Mouse (Mus musculus) heart, adult 2 months (tissue): ENCODE data around the gene Rtn4ip1. TPM values are rescaled to one million over a fixed set of nuclear protein-coding genes. Genes with fewer than 3 reads are reported as not detected.

ENCODE experiments used
- DNase-seq, 2 experiments: peaks; one replicate each; pipeline ENCODE4 v3.0.0; 2021
- H3K27ac ChIP-seq: fragments of 200-600 bp; 2 replicates; pipeline ENCODE4 v1.8.1; 2022
- H3K27me3 ChIP-seq: fragments of 200-500 bp; 2 replicates; pipeline ENCODE4 v1.6.1; 2012; ENCODE audit warnings: mild to moderate bottlenecking, low read length, inconsistent platforms, mixed read lengths; ENCODE audit not compliant: control insufficient read depth, insufficient read depth
- H3K36me3 ChIP-seq: fragments of 200-500 bp; 2 replicates; pipeline ENCODE4 v1.6.1; 2012; ENCODE audit warnings: low read length, inconsistent platforms; ENCODE audit not compliant: control insufficient read depth, insufficient read depth
- H3K4me1 ChIP-seq: fragments of 200-500 bp; 2 replicates; pipeline ENCODE4 v1.6.1; 2011; ENCODE audit warnings: low read length; ENCODE audit not compliant: control insufficient read depth, insufficient read depth
- H3K4me3 ChIP-seq: fragments of 200-600 bp; 2 replicates; pipeline ENCODE4 v1.8.1; 2022
- H3K79me2 ChIP-seq: fragments of 200-500 bp; replicated peaks from 2 replicates; pipeline ENCODE4 v1.6.1; 2012; ENCODE audit warnings: mild to moderate bottlenecking, inconsistent platforms, low read length, moderate library complexity, mixed read lengths; ENCODE audit not compliant: control insufficient read depth, insufficient read depth
- H3K9ac ChIP-seq: fragments of 200-500 bp; 2 replicates; pipeline ENCODE4 v1.6.1; 2012; ENCODE audit warnings: low read depth, mild to moderate bottlenecking, control low read depth, inconsistent platforms, low read length, mixed read lengths
- CTCF ChIP-seq: fragments of 200-600 bp; IDR thresholded peaks from 2 replicates; pipeline ENCODE4 v1.8.1; 2022; ENCODE audit warnings: antibody characterized with exemption, mild to moderate bottlenecking, moderate library complexity
- EP300 ChIP-seq: fragments of 200-500 bp; IDR thresholded peaks from 2 replicates; pipeline ENCODE4 v1.6.1; 2011; ENCODE audit warnings: low read depth, low read length, control low read depth; ENCODE audit not compliant: insufficient read depth
- POLR2A ChIP-seq: fragments of 200-500 bp; IDR thresholded peaks from 2 replicates; pipeline ENCODE4 v1.6.1; 2011; ENCODE audit warnings: mild to moderate bottlenecking, low read depth, low read length, control low read depth; ENCODE audit not compliant: insufficient read depth
- WGBS: fragments of 180-500 bp; shearing (Covaris S2); methylation state at CpG from one replicate; pipeline ENCODE4 v1.1.7; 2018; 5-methylcytosine and 5-hydroxymethylcytosine counted together
- intact Hi-C: fragments of 180-260 bp; cut with DNase I; formaldehyde crosslinking; loops from one replicate; pipeline ENCODE4 v1.15.1; 2025
- polyA plus RNA-seq: library from polyadenylated mRNA; depleted of rRNA; stranded (reverse); fragments of >200 nt; gene quantifications from 2 replicates; pipeline ENCODE4 v1.2.3, GENCODE M21; 2012
- total RNA-seq, 2 experiments: library from RNA; stranded (reverse); gene quantifications; 2 replicates each; pipeline ENCODE4 v1.2.3; 2021

Gene Rtn4ip1
- total and polyA plus RNA-seq, 3 experiments, result 47.7 to 66.9 (median 66.4) TPM

- DNase-seq, result no peak
- no peak for TF ChIP-seq POLR2A
- TF ChIP-seq EP300, result no peak
- TF ChIP-seq CTCF, result no peak
- H3K36me3 ChIP-seq, result no peaks in the 10 kb centered on the region
- WGBS, result 73% methylated on average over 2 of the region's 2 CpGs
- H3K27ac ChIP-seq, result no peak overlapping the region
- H3K4me3 ChIP-seq, result no peak overlapping the region
- H3K4me1 ChIP-seq, result peaks cover 3% of the 10 kb centered on the region
- H3K79me2 ChIP-seq, result no peaks in the 10 kb centered on the region
- intact Hi-C loops, result loop anchor here (5.0 kb wide), 1 partner anchor 72 kb away; no protein-coding TSS in a partner anchor
- H3K27me3 ChIP-seq, result peaks cover 6% of the 10 kb centered on the region; the same call in 1 of the 2 replicates
- H3K9ac ChIP-seq, result no peak overlapping the region
Observed at GRCm38 (mm10) chr10:44000156-44000865, 98.7 kb downstream of the Rtn4ip1 start.

DNA sequence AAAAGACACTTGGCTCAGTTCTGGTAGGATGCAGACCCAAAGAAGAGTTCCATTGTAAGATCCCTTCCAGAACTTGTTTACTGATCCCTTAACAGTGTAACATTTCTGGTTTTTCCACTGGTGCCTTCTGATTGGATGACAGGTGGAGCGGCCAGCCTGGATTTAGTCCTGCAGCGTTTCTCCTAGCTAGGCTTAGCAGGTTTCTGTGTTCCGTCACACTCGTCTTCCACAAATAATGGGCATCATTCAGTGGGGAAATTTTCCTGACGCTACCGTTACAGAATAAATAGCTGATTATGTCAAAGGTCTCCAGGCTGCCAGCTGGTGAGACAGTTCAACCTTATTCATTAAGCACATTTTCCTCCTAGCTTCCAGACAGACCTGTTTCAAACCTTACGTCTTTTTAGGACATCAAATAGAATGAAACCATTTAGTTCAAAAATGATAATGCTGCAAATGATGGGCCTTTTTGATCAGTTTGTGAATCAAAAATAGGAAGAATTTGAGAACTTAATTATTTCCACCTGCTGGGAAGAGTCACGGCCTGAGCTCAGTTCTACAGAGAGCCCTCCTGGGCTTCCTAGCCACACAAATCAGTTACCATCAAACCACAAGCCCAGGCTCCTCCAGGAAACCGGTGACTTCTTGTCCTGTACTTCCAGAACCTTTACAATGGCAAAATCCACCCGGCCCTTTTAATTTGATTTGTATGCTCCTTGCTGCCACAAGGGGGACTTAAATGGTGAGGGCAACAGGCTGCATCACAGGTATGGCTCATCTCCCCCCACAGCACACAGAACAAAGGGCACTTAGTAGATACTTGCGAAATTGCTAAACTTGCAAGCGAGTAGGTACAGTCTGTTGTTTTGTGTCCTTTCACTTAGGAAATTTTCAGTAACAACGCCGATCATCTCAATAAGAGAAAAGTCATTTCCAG lies 100.7 kb downstream of the Rtn4ip1 start:
- intact Hi-C loops, result loop anchor here (2.0 to 5.0 kb wide), 2 partner anchors 47 to 70 kb away; no protein-coding TSS in a partner anchor
- peak in 1 of 2 experiments; percentile 18 for DNase-seq
- H3K27ac ChIP-seq, result no peak overlapping the region; the same call in 1 of the 2 replicates
- no peak overlapping the region; the same call in 1 of the 2 replicates for H3K4me3 ChIP-seq
- H3K9ac ChIP-seq, result no peak overlapping the region
- 44% methylated on average over 14 of the region's 14 CpGs for WGBS
- no peaks in the 10 kb centered on the region for H3K36me3 ChIP-seq
- H3K79me2 ChIP-seq, result no peaks in the 10 kb centered on the region
- no peak for TF ChIP-seq POLR2A
- TF ChIP-seq EP300, result no peak
- peak; percentile 75 for TF ChIP-seq CTCF
- peaks cover 2% of the 10 kb centered on the region for H3K4me1 ChIP-seq
- peaks cover 8% of the 10 kb centered on the region; the same call in 1 of the 2 replicates for H3K27me3 ChIP-seq

DNA sequence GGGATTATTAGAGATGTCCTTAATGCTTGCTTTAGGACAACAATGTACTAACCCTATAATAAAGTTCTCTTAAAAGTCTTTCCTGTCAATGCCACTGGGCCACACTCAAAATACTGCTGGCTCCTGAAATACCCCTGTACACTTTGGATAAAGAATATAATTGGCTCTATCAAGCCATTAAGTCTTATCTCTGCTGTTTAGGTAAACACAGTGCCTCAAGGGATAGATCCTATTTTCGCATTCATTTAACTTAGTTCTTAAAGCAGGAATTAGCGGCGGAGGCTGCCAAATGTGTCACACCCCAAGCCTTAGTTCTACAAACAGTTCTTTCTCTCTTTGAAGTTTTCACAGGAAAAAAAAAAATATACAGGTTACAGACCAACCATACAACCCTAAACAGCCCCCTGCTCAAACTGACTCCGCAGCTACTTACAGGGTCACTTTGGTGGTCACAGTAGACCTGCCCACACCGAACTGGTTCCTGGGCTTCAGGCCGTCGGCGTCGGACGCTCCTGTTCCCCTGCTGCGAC lies 101.5 kb downstream of the Rtn4ip1 start:
- TF ChIP-seq EP300 (no peak), CTCF (no peak), POLR2A (no peak)
- intact Hi-C loops, result loop anchor here (2.0 to 5.0 kb wide), 2 partner anchors 48 to 69 kb away; no protein-coding TSS in a partner anchor
- Histone ChIP-seq H3K4me3 (peak overlapping the region; percentile 78), H3K36me3 (no peaks in the 10 kb centered on the region), H3K27ac (peak overlapping the region; percentile 73), H3K4me1 (peaks cover 2% of the 10 kb centered on the region), H3K27me3 (peaks cover 8% of the 10 kb centered on the region; the same call in 1 of the 2 replicates), H3K9ac (peak overlapping the region; percentile 82), H3K79me2 (no peaks in the 10 kb centered on the region)
- WGBS, result 3% methylated on average over 11 of the region's 11 CpGs
- DNase-seq, result no peak

DNA sequence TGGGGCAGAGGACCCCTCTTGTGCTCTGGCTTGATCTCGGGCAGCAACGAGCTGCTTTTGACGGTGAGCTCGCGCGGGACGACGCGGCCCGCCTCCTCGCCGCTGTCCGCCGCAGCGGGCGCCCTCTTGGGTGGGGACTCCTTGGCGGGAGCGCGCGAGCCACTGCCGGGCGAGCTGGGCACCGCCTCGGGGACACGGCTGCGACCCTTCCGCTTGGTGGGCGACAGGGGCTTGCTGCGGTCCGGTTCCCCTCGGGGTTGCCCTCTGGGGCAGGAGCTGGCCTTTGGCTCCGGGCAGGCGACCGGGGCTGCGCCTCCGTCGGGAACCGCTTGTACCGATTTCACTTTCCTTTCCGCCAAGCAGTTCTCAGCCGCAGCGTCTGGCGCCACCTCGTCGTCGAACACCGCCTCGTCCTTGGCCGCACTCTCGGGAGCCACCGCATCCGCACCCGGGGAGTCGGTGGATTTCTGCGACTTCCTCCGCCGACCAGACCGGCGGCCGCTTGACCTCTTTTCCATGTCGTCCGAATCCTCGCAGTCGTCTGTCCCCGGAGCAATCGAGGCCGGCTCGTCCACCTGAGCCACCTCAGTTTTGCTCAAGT lies 102.0 kb downstream of the Rtn4ip1 start:
- Histone ChIP-seq H3K27ac (peak overlapping the region; percentile 73), H3K4me3 (peak overlapping the region; percentile 78), H3K4me1 (peaks cover 2% of the 10 kb centered on the region), H3K36me3 (no peaks in the 10 kb centered on the region), H3K79me2 (no peaks in the 10 kb centered on the region), H3K9ac (peak overlapping the region; percentile 82), H3K27me3 (peaks cover 8% of the 10 kb centered on the region; the same call in 1 of the 2 replicates)
- WGBS, result under 1% methylated on average over 68 of the region's 68 CpGs
- intact Hi-C loops, result loop anchor here (2.0 to 5.0 kb wide), 2 partner anchors 49 to 69 kb away; no protein-coding TSS in a partner anchor
- DNase-seq, result peak; percentile 81 to 83
- TF ChIP-seq POLR2A, result 0 out of 2 replicates have a peak, but pooled peaks have one; percentile 12
- TF ChIP-seq CTCF, result peak; percentile 60
- no peak for TF ChIP-seq EP300

DNA sequence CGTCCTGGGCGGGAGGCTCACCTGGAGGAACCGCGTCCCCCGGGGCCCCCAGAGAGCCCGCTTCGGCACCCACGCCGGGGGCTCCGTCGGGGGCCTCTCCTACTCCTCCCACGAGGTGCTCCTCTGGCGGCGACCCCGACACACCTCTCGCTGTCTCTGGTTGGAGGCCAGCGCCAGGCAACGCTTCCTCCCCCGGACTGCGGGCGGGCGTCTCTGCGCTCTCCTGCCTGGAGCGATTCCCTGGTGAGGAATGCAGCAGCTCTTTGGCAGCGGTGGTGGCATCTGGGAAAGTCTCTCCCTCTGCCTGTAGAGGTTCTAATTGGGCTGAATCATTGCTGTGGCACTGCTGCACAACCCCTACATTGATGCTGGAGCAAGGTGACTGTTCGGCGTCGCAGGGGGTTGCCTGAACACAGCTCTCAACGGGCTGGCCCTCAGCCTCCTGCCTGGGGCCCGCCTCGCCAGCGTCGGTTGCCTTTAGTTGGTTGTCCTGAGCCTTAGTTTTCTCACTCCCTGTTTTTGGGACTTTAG lies 102.7 kb downstream of the Rtn4ip1 start:
- Histone ChIP-seq H3K79me2 (no peaks in the 10 kb centered on the region), H3K36me3 (no peaks in the 10 kb centered on the region), H3K9ac (peak overlapping the region; percentile 82), H3K27me3 (peaks cover 8% of the 10 kb centered on the region; the same call in 1 of the 2 replicates), H3K4me1 (peaks cover 2% of the 10 kb centered on the region), H3K4me3 (peak overlapping the region; percentile 78), H3K27ac (peak overlapping the region; percentile 73)
- intact Hi-C loops, result loop anchor here (5.0 kb wide), 1 partner anchor 68 kb away; no protein-coding TSS in a partner anchor
- peak; percentile 51 to 64 for DNase-seq
- WGBS, result 1% methylated on average over 33 of the region's 33 CpGs
- TF ChIP-seq POLR2A (no peak), EP300 (no peak), CTCF (no peak)
